Mouse (Mus musculus): Measurements from ENCODE around the gene Wipf2. TPM values are rescaled to one million over a fixed set of nuclear protein-coding genes. Genes with fewer than 3 reads are reported as not detected.

Wipf2 gene
- total and polyA plus RNA-seq, 3 experiments = 4.0 to 9.6 (median 9.1) TPM

- Histone ChIP-seq H3K4me1 (ENCODE audit: control insufficient read depth, insufficient read depth, low read length) (peaks cover 40% of the 10 kb centered on the region), H3K9ac (ENCODE audit: low read depth, low read length) (no peak overlapping the region), H3K4me3 (no peak overlapping the region), H3K79me2 (replicated peaks; ENCODE audit: control insufficient read depth, insufficient read depth, low read length) (0 out of 2 replicates have a peak, but pooled peaks cover 2% of the 10 kb centered on the region), H3K36me3 (ENCODE audit: control insufficient read depth, insufficient read depth, low read length) (peaks cover 6% of the 10 kb centered on the region; the same call in 1 of the 2 replicates), H3K27me3 (ENCODE audit: control insufficient read depth, insufficient read depth, low read length) (no peaks in the 10 kb centered on the region), H3K27ac (peak overlapping the region; percentile 75)
- TF ChIP-seq CTCF (IDR thresholded peaks at IDR 0.05) (no peak), POLR2A (IDR thresholded peaks at IDR 0.05; ENCODE audit: insufficient read depth, low read depth, low read length) (no peak), EP300 (IDR thresholded peaks at IDR 0.05; ENCODE audit: insufficient read depth, low read depth, low read length) (no peak)
- intact Hi-C loops (cut with DNase I) = loop anchor here (2.0 kb wide), 1 partner anchor 20 kb away; no protein-coding TSS in a partner anchor
- DNase-seq = no peak
- 66% methylated on average over 9 of the region's 9 CpGs for WGBS
These were observed 87.0 kb downstream of the Wipf2 start for GRCm38 (mm10) chr11:98950484-98950883.

GRCm38 (mm10) chr11:98951026-98951906 lies 87.8 kb downstream of the Wipf2 start:
- WGBS = 16% methylated on average over 15 of the region's 16 CpGs
- TF ChIP-seq CTCF (IDR thresholded peaks at IDR 0.05) (no peak), POLR2A (IDR thresholded peaks at IDR 0.05; ENCODE audit: insufficient read depth, low read depth, low read length) (0 out of 2 replicates have a peak, but pooled peaks have one; percentile 40), EP300 (IDR thresholded peaks at IDR 0.05; ENCODE audit: insufficient read depth, low read depth, low read length) (peak; percentile 80; the same call in 1 of the 2 replicates)
- intact Hi-C loops (cut with DNase I) = loop anchor here (2.0 kb wide), 1 partner anchor 20 kb away; no protein-coding TSS in a partner anchor
- Histone ChIP-seq H3K79me2 (replicated peaks; ENCODE audit: control insufficient read depth, insufficient read depth, low read length) (0 out of 2 replicates have a peak, but pooled peaks cover 2% of the 10 kb centered on the region), H3K27me3 (ENCODE audit: control insufficient read depth, insufficient read depth, low read length) (no peaks in the 10 kb centered on the region), H3K4me1 (ENCODE audit: control insufficient read depth, insufficient read depth, low read length) (peaks cover 39% of the 10 kb centered on the region), H3K27ac (peak overlapping the region; percentile 75), H3K9ac (ENCODE audit: low read depth, low read length) (peak overlapping the region; percentile 62), H3K36me3 (ENCODE audit: control insufficient read depth, insufficient read depth, low read length) (peaks cover 6% of the 10 kb centered on the region; the same call in 1 of the 2 replicates), H3K4me3 (0 out of 2 replicates have a peak overlapping the region, but pooled peaks have one; percentile 3)
- peak; percentile 94 to 95 for DNase-seq

GRCm38 (mm10) chr11:98952111-98952510 lies 88.7 kb downstream of the Wipf2 start:
- H3K9ac ChIP-seq (ENCODE audit: low read depth, low read length) = no peak overlapping the region
- H3K27ac ChIP-seq = peak overlapping the region; percentile 75
- H3K79me2 ChIP-seq (replicated peaks; ENCODE audit: control insufficient read depth, insufficient read depth, low read length) = no peaks in the 10 kb centered on the region
- DNase-seq = no peak
- intact Hi-C loops (cut with DNase I) = no loop called here
- no peaks in the 10 kb centered on the region for H3K27me3 ChIP-seq (ENCODE audit: control insufficient read depth, insufficient read depth, low read length)
- H3K4me3 ChIP-seq = no peak overlapping the region
- WGBS = 91% methylated on average over 1 of the region's 1 CpGs
- peaks cover 6% of the 10 kb centered on the region; the same call in 1 of the 2 replicates for H3K36me3 ChIP-seq (ENCODE audit: control insufficient read depth, insufficient read depth, low read length)
- TF ChIP-seq EP300 (IDR thresholded peaks at IDR 0.05; ENCODE audit: insufficient read depth, low read depth, low read length) = no peak
- TF ChIP-seq POLR2A (IDR thresholded peaks at IDR 0.05; ENCODE audit: insufficient read depth, low read depth, low read length) = no peak
- no peak for TF ChIP-seq CTCF (IDR thresholded peaks at IDR 0.05)
- H3K4me1 ChIP-seq (ENCODE audit: control insufficient read depth, insufficient read depth, low read length) = peaks cover 39% of the 10 kb centered on the region

DNA sequence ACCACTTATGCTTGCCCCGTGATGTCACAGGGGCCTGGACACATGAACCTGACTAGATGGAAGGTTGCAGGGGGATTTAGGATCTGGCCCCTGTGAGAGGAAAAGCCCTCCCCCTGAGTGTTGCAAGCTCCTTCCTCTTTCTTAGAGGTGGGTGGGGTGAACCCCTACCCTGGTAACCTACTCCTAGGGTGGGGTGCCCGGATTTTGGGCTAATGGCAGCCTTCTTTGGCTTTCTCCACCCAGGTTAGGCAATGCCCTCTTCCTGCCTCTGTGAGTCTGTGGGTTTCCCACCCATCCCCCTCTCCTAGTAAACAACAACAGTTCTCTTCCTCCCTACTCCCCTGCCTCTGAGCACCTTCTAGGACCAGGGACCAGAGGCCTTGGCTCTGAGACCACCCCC lies 89.3 kb downstream of the Wipf2 start:
- no peaks in the 10 kb centered on the region for H3K79me2 ChIP-seq (replicated peaks; ENCODE audit: control insufficient read depth, insufficient read depth, low read length)
- 55% methylated on average over 2 of the region's 2 CpGs for WGBS
- H3K27me3 ChIP-seq (ENCODE audit: control insufficient read depth, insufficient read depth, low read length) = no peaks in the 10 kb centered on the region
- no peak for DNase-seq
- intact Hi-C loops (cut with DNase I) = no loop called here
- no peak for TF ChIP-seq CTCF (IDR thresholded peaks at IDR 0.05)
- no peak for TF ChIP-seq POLR2A (IDR thresholded peaks at IDR 0.05; ENCODE audit: insufficient read depth, low read depth, low read length)
- no peak for TF ChIP-seq EP300 (IDR thresholded peaks at IDR 0.05; ENCODE audit: insufficient read depth, low read depth, low read length)
- H3K4me1 ChIP-seq (ENCODE audit: control insufficient read depth, insufficient read depth, low read length) = peaks cover 39% of the 10 kb centered on the region
- H3K9ac ChIP-seq (ENCODE audit: low read depth, low read length) = no peak overlapping the region
- no peak overlapping the region for H3K27ac ChIP-seq
- H3K36me3 ChIP-seq (ENCODE audit: control insufficient read depth, insufficient read depth, low read length) = peaks cover 6% of the 10 kb centered on the region; the same call in 1 of the 2 replicates
- no peak overlapping the region for H3K4me3 ChIP-seq

DNA sequence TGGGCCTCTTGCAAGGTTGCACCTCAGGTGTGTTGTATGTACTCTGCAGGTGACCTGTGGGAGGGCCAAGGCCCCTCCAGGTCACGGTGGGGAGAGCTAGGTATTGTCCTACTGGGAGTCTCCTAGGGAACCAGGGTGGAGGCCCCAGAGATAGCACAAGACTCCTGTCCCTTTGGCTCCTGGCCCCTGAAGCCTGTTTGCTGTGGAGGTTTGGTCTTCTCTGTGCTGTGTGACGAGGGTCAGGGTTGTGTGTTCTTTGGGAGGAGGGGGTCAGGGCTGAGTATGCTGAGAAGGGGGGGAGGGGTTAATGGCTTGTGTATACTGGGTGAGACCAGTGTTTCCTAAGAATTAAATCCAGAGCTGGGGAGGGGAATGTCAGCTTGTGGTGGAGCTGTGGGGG lies 89.9 kb downstream of the Wipf2 start:
- no peak overlapping the region for H3K4me3 ChIP-seq
- H3K27me3 ChIP-seq (ENCODE audit: control insufficient read depth, insufficient read depth, low read length) = no peaks in the 10 kb centered on the region
- H3K9ac ChIP-seq (ENCODE audit: low read depth, low read length) = no peak overlapping the region
- intact Hi-C loops (cut with DNase I) = no loop called here
- peaks cover 6% of the 10 kb centered on the region; the same call in 1 of the 2 replicates for H3K36me3 ChIP-seq (ENCODE audit: control insufficient read depth, insufficient read depth, low read length)
- H3K4me1 ChIP-seq (ENCODE audit: control insufficient read depth, insufficient read depth, low read length) = peaks cover 37% of the 10 kb centered on the region
- no peak overlapping the region for H3K27ac ChIP-seq
- WGBS = 18% methylated on average over 2 of the region's 2 CpGs
- DNase-seq = no peak
- H3K79me2 ChIP-seq (replicated peaks; ENCODE audit: control insufficient read depth, insufficient read depth, low read length) = no peaks in the 10 kb centered on the region
- TF ChIP-seq EP300 (IDR thresholded peaks at IDR 0.05; ENCODE audit: insufficient read depth, low read depth, low read length) = no peak
- TF ChIP-seq POLR2A (IDR thresholded peaks at IDR 0.05; ENCODE audit: insufficient read depth, low read depth, low read length) = no peak
- TF ChIP-seq CTCF (IDR thresholded peaks at IDR 0.05) = no peak

All from heart, adult 2 months (tissue).